Mouse (Mus musculus) limb, embryonic 12.5 days (tissue): ENCODE measurements at regions not wholly inside any gene's neighbourhood (a gene's known extent, or its start where the extent isn't known, plus 50 kb on each side); places are given as distances from the start of the nearest gene placed in this dataset.

ENCODE experiments used
- ATAC-seq: fragments of 200-750 bp; cut with Nextera tagmentation; 2 replicates; pipeline ENCODE4 v1.8.0; 2017; ENCODE audit warnings: low read depth, moderate TSS enrichment; ENCODE audit not compliant: insufficient number of reproducible peaks, insufficient read depth, low FRiP score, low TSS enrichment
- H3K27ac ChIP-seq: fragments of 300-500 bp; sonication (generic); 2 replicates; pipeline ENCODE4 v1.5.1; 2016; ENCODE audit warnings: mild to moderate bottlenecking, moderate library complexity
- H3K27me3 ChIP-seq: fragments of 300-500 bp; sonication (generic); 2 replicates; pipeline ENCODE4 v1.6.1; 2016; ENCODE audit warnings: mild to moderate bottlenecking, moderate library complexity
- H3K36me3 ChIP-seq: fragments of 300-500 bp; sonication (generic); 2 replicates; pipeline ENCODE4 v1.6.1; 2016; ENCODE audit warnings: mild to moderate bottlenecking, moderate library complexity
- H3K4me1 ChIP-seq: fragments of 300-500 bp; sonication (generic); replicated peaks from 2 replicates; pipeline ENCODE4 v1.6.1; 2016
- H3K4me2 ChIP-seq: fragments of 300-500 bp; sonication (generic); 2 replicates; pipeline ENCODE4 v1.6.1; 2016; ENCODE audit warnings: mild to moderate bottlenecking, moderate library complexity
- H3K4me3 ChIP-seq: fragments of 300-500 bp; sonication (generic); replicated peaks from 2 replicates; pipeline ENCODE4 v1.5.1; 2016; ENCODE audit warnings: mild to moderate bottlenecking
- H3K9ac ChIP-seq: fragments of 300-500 bp; sonication (generic); replicated peaks from 2 replicates; pipeline ENCODE4 v1.6.1; 2016; ENCODE audit warnings: mild to moderate bottlenecking, moderate library complexity
- H3K9me3 ChIP-seq: fragments of 300-500 bp; sonication (generic); 2 replicates; pipeline ENCODE4 v1.6.1; 2016; ENCODE audit warnings: mild to moderate bottlenecking, moderate library complexity
- WGBS: fragments of 180-500 bp; shearing (Covaris S2); methylation state at CpG from one replicate; pipeline ENCODE4 v1.1.7; 2016; 5-methylcytosine and 5-hydroxymethylcytosine counted together

DNA sequence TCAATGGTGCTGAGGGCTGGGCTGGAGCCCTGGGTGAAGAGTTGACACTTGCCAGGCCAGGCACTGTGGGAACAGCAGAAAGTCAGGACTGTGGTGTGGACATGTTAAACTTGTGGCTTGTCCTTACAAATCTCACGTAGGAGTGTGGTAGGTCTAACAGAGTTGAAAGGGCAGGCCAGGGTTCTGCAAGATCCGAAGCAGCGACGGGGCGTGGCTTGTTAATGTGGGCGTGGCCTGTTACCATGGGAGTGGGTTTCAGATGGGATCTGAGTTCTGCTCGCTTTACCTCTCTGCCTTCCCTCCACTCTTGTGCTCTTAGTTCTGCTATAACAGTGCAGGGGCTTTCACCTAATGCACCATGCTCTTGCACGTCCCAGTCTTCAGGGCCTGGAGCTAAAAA is 94.2 kb upstream of the Mvb12b start:
- Histone ChIP-seq H3K4me2 (no peak overlapping the region), H3K36me3 (no peaks in the 10 kb centered on the region), H3K9me3 (no peaks in the 10 kb centered on the region), H3K27ac (no peak overlapping the region), H3K27me3 (peaks cover 13% of the 10 kb centered on the region), H3K4me3 (no peak overlapping the region), H3K9ac (no peak overlapping the region), H3K4me1 (no peaks in the 10 kb centered on the region)
- WGBS: 27% methylated on average over 8 of the region's 8 CpGs
- ATAC-seq: no peak

DNA sequence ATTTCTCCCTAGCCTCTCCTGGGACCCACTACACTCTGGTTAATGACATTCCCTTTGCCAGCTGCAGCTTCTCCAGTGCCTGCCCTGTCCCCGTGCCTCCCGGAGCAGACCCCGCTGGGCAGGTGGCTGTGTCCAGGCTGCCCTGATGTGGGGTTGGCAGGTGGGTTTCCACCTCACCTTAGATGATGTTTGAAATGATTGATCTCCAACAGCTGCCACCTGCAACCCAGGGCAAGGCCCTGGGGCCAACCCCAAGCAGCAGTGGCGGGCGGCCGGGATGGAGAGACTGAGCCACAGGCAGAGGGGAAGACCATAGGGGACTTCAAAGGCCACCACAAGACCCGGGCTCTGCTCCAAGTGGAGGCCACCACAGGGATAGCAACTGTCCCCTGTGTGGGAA is 93.6 kb upstream of the Mvb12b start:
- Histone ChIP-seq H3K36me3 (no peaks in the 10 kb centered on the region), H3K4me1 (no peaks in the 10 kb centered on the region), H3K27me3 (peaks cover 17% of the 10 kb centered on the region), H3K27ac (no peak overlapping the region), H3K9me3 (no peaks in the 10 kb centered on the region), H3K4me2 (no peak overlapping the region), H3K4me3 (no peak overlapping the region), H3K9ac (no peak overlapping the region)
- WGBS: 79% methylated on average over 7 of the region's 7 CpGs
- no peak for ATAC-seq

DNA sequence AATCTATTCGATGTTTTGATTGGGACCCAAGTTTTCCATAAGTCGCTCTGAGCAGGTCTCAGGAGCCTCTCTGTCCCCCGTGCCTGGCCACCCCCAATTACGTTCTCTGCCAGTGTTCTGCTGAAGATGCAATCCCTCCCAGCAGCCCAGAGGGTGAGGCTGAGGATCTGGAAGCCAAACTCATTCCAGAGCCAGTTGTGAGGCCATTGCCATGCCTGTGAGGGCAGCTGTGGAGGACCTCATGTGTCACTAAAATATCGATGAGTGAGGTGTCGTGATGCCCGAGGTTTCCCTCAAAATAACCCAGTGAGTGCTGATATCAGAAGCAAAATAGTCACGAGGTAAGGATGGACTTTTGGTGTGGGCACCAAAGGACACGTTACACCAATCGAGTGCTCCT is 93.1 kb upstream of the Mvb12b start:
- Histone ChIP-seq H3K36me3 (no peaks in the 10 kb centered on the region), H3K4me1 (no peaks in the 10 kb centered on the region), H3K9ac (no peak overlapping the region), H3K4me2 (no peak overlapping the region), H3K9me3 (no peaks in the 10 kb centered on the region), H3K27ac (no peak overlapping the region), H3K27me3 (peaks cover 19% of the 10 kb centered on the region), H3K4me3 (no peak overlapping the region)
- ATAC-seq: no peak
- WGBS: 85% methylated on average over 10 of the region's 10 CpGs

DNA sequence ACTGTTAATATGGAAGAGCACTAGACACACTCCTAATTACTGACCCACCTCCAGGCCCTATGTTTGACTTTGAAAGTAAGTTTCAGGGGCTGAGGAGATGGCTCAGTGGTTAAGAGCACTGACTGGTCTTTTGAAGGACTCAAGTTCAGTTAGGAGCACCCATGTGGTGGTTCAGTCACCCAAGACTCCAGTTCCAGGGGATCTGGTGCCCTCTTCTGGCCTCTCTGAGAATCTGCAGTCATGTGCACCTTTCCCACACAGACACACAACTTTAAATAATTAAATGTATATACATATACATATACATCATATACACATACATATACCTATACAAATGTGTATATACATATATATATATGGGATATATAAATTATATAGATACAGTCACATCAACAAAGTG is 91.5 kb upstream of the Mvb12b start:
- no peak for ATAC-seq
- no peaks in the 10 kb centered on the region for H3K4me1 ChIP-seq
- no peaks in the 10 kb centered on the region for H3K36me3 ChIP-seq
- no peak overlapping the region for H3K9ac ChIP-seq
- peaks cover 30% of the 10 kb centered on the region for H3K27me3 ChIP-seq
- no peaks in the 10 kb centered on the region for H3K9me3 ChIP-seq
- no peak overlapping the region for H3K4me3 ChIP-seq
- no peak overlapping the region for H3K4me2 ChIP-seq
- H3K27ac ChIP-seq: no peak overlapping the region

DNA sequence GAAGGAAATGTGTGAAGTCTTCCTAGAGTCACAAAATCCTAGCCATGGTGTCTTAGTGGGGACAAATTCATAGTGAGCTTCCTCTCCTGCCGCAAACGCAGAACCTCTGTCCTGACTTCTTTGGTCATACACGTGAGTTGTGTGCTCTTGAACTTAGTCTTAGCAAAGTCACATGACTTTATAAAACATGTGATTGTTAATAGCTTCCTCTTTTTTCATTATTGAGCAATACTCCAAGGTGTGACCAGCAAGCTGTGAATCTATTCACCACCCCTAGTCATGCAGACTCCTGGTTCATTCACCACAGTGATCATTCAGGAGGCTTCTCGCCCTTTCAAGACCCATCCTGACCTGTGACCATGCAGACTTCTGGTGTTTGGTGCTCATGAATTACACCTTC is 90.8 kb upstream of the Mvb12b start:
- Histone ChIP-seq H3K4me2 (no peak overlapping the region), H3K9ac (no peak overlapping the region), H3K4me1 (peaks cover 6% of the 10 kb centered on the region; the same call in 1 of the 2 replicates), H3K36me3 (no peaks in the 10 kb centered on the region), H3K9me3 (no peaks in the 10 kb centered on the region), H3K4me3 (no peak overlapping the region), H3K27me3 (peaks cover 34% of the 10 kb centered on the region), H3K27ac (no peak overlapping the region)
- 85% methylated on average over 4 of the region's 4 CpGs for WGBS
- ATAC-seq: no peak

DNA sequence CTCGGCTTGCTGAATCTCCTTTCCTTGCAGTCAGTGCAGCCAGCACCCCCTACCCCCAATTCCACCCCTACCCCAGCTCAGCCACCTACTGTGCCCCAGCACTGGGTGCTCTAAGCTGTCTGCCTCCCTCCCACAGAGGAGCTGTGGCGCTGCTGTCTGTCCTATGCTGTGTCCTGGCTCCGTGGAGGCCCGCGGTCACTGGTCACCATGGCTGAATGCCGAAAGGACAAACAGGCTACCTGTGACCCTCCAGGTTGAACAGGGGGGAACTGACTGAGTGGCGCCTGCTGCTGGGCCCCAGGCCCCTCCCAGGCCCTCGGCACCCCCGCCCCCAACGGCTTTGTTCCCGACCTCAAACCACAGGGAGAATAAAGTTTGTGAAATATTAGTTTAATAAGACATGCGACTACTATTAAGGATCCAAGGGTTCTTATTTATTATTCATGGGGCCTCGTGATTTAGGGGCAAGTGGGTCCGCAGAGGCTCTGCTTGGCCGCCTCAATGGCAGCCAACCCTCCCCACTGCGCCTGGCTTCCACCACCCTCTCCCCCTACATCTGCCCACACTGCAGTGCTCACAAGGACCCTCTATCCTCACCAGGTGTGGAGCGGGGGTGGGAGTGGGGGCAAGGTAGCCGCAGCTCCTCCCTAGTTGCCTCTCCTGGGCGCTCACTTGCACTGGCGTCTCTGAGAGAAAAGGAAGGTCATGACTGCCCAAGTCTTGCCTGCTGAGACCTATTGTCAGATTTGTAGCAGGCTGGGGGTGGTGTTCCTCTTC is 90.0 kb upstream of the Mvb12b start:
- H3K4me2 ChIP-seq: no peak overlapping the region
- H3K27ac ChIP-seq: no peak overlapping the region
- peaks cover 7% of the 10 kb centered on the region; the same call in 1 of the 2 replicates for H3K4me1 ChIP-seq
- WGBS: 71% methylated on average over 20 of the region's 20 CpGs
- no peak for ATAC-seq
- H3K27me3 ChIP-seq: peaks cover 34% of the 10 kb centered on the region
- no peaks in the 10 kb centered on the region for H3K9me3 ChIP-seq
- H3K36me3 ChIP-seq: no peaks in the 10 kb centered on the region
- H3K9ac ChIP-seq: no peak overlapping the region
- H3K4me3 ChIP-seq: no peak overlapping the region

- Histone ChIP-seq H3K4me3 (no peak overlapping the region), H3K4me1 (peaks cover 7% of the 10 kb centered on the region; the same call in 1 of the 2 replicates), H3K4me2 (no peak overlapping the region), H3K27me3 (peaks cover 34% of the 10 kb centered on the region), H3K27ac (no peak overlapping the region), H3K9ac (no peak overlapping the region), H3K36me3 (no peaks in the 10 kb centered on the region), H3K9me3 (no peaks in the 10 kb centered on the region)
- no peak for ATAC-seq
- 90% methylated on average over 5 of the region's 5 CpGs for WGBS
These were observed 89.4 kb upstream of the Mvb12b start for GRCm38 (mm10) chr2:33977151-33977550.

GRCm38 (mm10) chr2:33976183-33976582 is 88.4 kb upstream of the Mvb12b start:
- Histone ChIP-seq H3K36me3 (no peaks in the 10 kb centered on the region), H3K9ac (no peak overlapping the region), H3K9me3 (no peaks in the 10 kb centered on the region), H3K4me3 (no peak overlapping the region), H3K27ac (no peak overlapping the region), H3K4me1 (peaks cover 7% of the 10 kb centered on the region; the same call in 1 of the 2 replicates), H3K27me3 (peaks cover 33% of the 10 kb centered on the region), H3K4me2 (no peak overlapping the region)
- no peak for ATAC-seq
- 87% methylated on average over 9 of the region's 9 CpGs for WGBS

GRCm38 (mm10) chr2:33975423-33976127 is 87.8 kb upstream of the Mvb12b start:
- 85% methylated on average over 14 of the region's 14 CpGs for WGBS
- Histone ChIP-seq H3K27me3 (peaks cover 32% of the 10 kb centered on the region), H3K4me3 (no peak overlapping the region), H3K9ac (no peak overlapping the region), H3K36me3 (no peaks in the 10 kb centered on the region), H3K4me1 (peaks cover 7% of the 10 kb centered on the region; the same call in 1 of the 2 replicates), H3K27ac (no peak overlapping the region), H3K4me2 (no peak overlapping the region), H3K9me3 (peaks cover 4% of the 10 kb centered on the region; the same call in 1 of the 2 replicates)
- ATAC-seq: no peak

GRCm38 (mm10) chr2:33974737-33975422 is 87.1 kb upstream of the Mvb12b start:
- Histone ChIP-seq H3K4me1 (peaks cover 7% of the 10 kb centered on the region; the same call in 1 of the 2 replicates), H3K27ac (no peak overlapping the region), H3K9ac (no peak overlapping the region), H3K4me2 (no peak overlapping the region), H3K4me3 (no peak overlapping the region), H3K9me3 (peaks cover 4% of the 10 kb centered on the region; the same call in 1 of the 2 replicates), H3K27me3 (peaks cover 32% of the 10 kb centered on the region), H3K36me3 (no peaks in the 10 kb centered on the region)
- no peak for ATAC-seq
- 79% methylated on average over 15 of the region's 15 CpGs for WGBS

- no peak for ATAC-seq
- WGBS: 86% methylated on average over 3 of the region's 3 CpGs
- H3K4me2 ChIP-seq: no peak overlapping the region
- H3K9me3 ChIP-seq: peaks cover 4% of the 10 kb centered on the region; the same call in 1 of the 2 replicates
- peaks cover 7% of the 10 kb centered on the region; the same call in 1 of the 2 replicates for H3K4me1 ChIP-seq
- no peak overlapping the region for H3K27ac ChIP-seq
- H3K27me3 ChIP-seq: peaks cover 38% of the 10 kb centered on the region
- no peak overlapping the region for H3K4me3 ChIP-seq
- H3K36me3 ChIP-seq: no peaks in the 10 kb centered on the region
- H3K9ac ChIP-seq: no peak overlapping the region
These were observed 86.3 kb upstream of the Mvb12b start for GRCm38 (mm10) chr2:33974031-33974430.
